ENCODE assay signal across 11 mouse cellular contexts in the genomic region with DNA sequence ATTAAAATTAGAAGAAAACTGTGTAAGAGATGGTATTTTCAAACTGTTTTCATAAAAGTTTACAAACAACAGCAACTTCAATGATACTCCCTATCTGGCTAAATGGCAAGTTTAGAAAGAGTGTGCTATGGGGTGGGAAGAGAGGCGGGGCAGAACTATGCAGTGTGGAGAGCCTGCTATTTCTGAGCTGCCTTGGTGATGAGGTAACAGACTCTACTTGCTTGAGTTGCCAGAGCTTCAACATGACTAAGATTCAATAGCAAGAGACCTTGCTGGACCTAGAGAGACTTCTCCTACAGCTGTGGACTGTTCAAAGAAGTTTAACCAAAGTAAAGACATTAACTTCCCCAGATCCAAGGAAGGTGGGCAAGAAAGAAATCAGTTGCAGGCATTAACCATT. TPM values are rescaled to one million over a fixed set of nuclear protein-coding genes. Genes with fewer than 3 reads are reported as not detected.
DNase-seq lines count a peak whose midpoint lies in the region; ATAC-seq and TF ChIP-seq lines count a peak whose summit lies in the region.
"Had no signal": no experiment of that assay in that cellular context is flagged by ENCODE, and none has a peak within 500 bp of the region (broad histone marks: within the 10 kb centered on the region; RNA-seq: fewer than 3 reads in every experiment).

No protein-coding gene starts in this region.

- DNase-seq in kidney, adult 2 months = no peak
- no peak for DNase-seq in kidney, postnatal 4 days
- DNase-seq in 3134 (ENCODE audit: extremely low read depth, insufficient read length, low spot score) = peak; percentile 15
- peak; percentile 75 for DNase-seq in heart, postnatal 0 days (ENCODE audit: low spot score)
- DNase-seq in ovary, postnatal 36 days (ENCODE audit: low spot score) = no peak
- no peak for DNase-seq in cerebellum, postnatal 4 days (ENCODE audit: low spot score in 2 of 2)
- DNase-seq: thymus, postnatal 14 days had no signal

- ATAC-seq in heart, postnatal 0 days (ENCODE audit: insufficient read depth, low read depth) = peak; percentile 72
- no peak for ATAC-seq in monocyte, adult 5-6 weeks (replicated peaks; ENCODE audit: insufficient number of reproducible peaks, low FRiP score, low TSS enrichment, poor library complexity, severe bottlenecking)

- TF ChIP-seq EP300 in heart, postnatal 0 days (IDR thresholded peaks at IDR 0.05; ENCODE audit: low read depth) = no peak

- no peak overlapping the region for H3K9ac ChIP-seq in heart, postnatal 0 days (replicated peaks; ENCODE audit: low read depth, low read length)
- H3K9ac ChIP-seq: limb, embryonic 13.5 days had no signal

- no peak overlapping the region for H3K4me3 ChIP-seq in kidney, adult 2 months (ENCODE audit: insufficient read depth, low read depth, low read length)
- H3K4me3 ChIP-seq in embryonic fibroblast, embryonic 13.5 days (ENCODE audit: insufficient read depth, low read length) = no peak overlapping the region
- H3K4me3 ChIP-seq in heart, postnatal 0 days (ENCODE audit: low read depth, low read length) = no peak overlapping the region
- H3K4me3 ChIP-seq: limb, embryonic 13.5 days had no signal

- no peaks in the 10 kb centered on the region for H3K27me3 ChIP-seq in kidney, adult 2 months (replicated peaks; ENCODE audit: control insufficient read depth, insufficient read depth, low read length)
- no peaks in the 10 kb centered on the region for H3K27me3 ChIP-seq in heart, postnatal 0 days (ENCODE audit: control insufficient read depth, insufficient read depth, low read length)
- H3K27me3 ChIP-seq: limb, embryonic 13.5 days had no signal

- no peaks in the 10 kb centered on the region for H3K9me3 ChIP-seq in heart, postnatal 0 days (replicated peaks; ENCODE audit: control insufficient read depth, low read length)
- H3K9me3 ChIP-seq: limb, embryonic 13.5 days had no signal

- WGBS in kidney, adult 2 months = 77% methylated on average over 1 of the region's 1 CpGs
- WGBS in heart, postnatal 0 days = 16% methylated on average over 1 of the region's 1 CpGs

- H3K4me1 ChIP-seq in kidney, adult 2 months (ENCODE audit: control insufficient read depth, insufficient read depth, low read length) = peaks cover 5% of the 10 kb centered on the region; the same call in 1 of the 2 replicates
- peaks cover 3% of the 10 kb centered on the region; the same call in 1 of the 2 replicates for H3K4me1 ChIP-seq in embryonic fibroblast, embryonic 13.5 days (ENCODE audit: control insufficient read depth, insufficient read depth, low read length)
- H3K4me1 ChIP-seq in heart, postnatal 0 days (ENCODE audit: control insufficient read depth, insufficient read depth) = peaks cover 17% of the 10 kb centered on the region

- no peak overlapping the region for H3K4me2 ChIP-seq in heart, postnatal 0 days (ENCODE audit: low read depth, low read length)
- H3K4me2 ChIP-seq: limb, embryonic 13.5 days had no signal

- no peak for TF ChIP-seq CTCF in kidney, adult 2 months (conservative IDR thresholded peaks at IDR 0.05; ENCODE audit: insufficient read depth, insufficient read length, low read depth, low read length)
- TF ChIP-seq CTCF in embryonic fibroblast, embryonic 13.5 days (IDR thresholded peaks at IDR 0.05; ENCODE audit: borderline replicate concordance, insufficient read depth, low read length) = no peak
- no peak for TF ChIP-seq CTCF in heart, postnatal 0 days (IDR thresholded peaks at IDR 0.05; ENCODE audit: low read depth)

- no peak for TF ChIP-seq POLR2A in kidney, adult 2 months (IDR thresholded peaks at IDR 0.05; ENCODE audit: low read depth, low read length)
- no peak for TF ChIP-seq POLR2A in embryonic fibroblast, embryonic 13.5 days (IDR thresholded peaks at IDR 0.05; ENCODE audit: low read depth, low read length)

- H3K36me3 ChIP-seq in kidney, adult 2 months (ENCODE audit: control insufficient read depth, insufficient read depth, low read length) = no peaks in the 10 kb centered on the region
- no peaks in the 10 kb centered on the region for H3K36me3 ChIP-seq in heart, postnatal 0 days (replicated peaks; ENCODE audit: control insufficient read depth, insufficient read depth, low read length)
- H3K36me3 ChIP-seq: limb, embryonic 13.5 days had no signal

- peak overlapping the region; percentile 58; the same call in 1 of the 2 replicates for H3K27ac ChIP-seq in kidney, adult 2 months (ENCODE audit: insufficient read depth, low read depth, low read length)
- H3K27ac ChIP-seq in embryonic fibroblast, embryonic 13.5 days (ENCODE audit: insufficient read depth, low read length) = peak overlapping the region; percentile 29; the same call in 1 of the 2 replicates
- peak overlapping the region; percentile 92 for H3K27ac ChIP-seq in heart, postnatal 0 days (ENCODE audit: low read depth)
- H3K27ac ChIP-seq: limb, embryonic 13.5 days; macrophage had no signal

RNA-seq across cellular contexts. Expression of a gene that starts 24.9 kb away (rescaled TPM):
- 25.4 and 30.6 TPM in 2 replicates for polyA plus RNA-seq in kidney, adult 2 months (2012; rRNA removed)
- polyA plus RNA-seq in embryonic fibroblast, embryonic 13.5 days (2011; ENCODE audit: insufficient read length, low read depth, missing spikeins) = 52.9 and 62.1 TPM in 2 replicates
- 17.5 and 27.9 TPM in 2 replicates for total RNA-seq in heart, postnatal 0 days (2014; rRNA removed; ENCODE audit: low replicate concordance)
- polyA plus RNA-seq in heart, postnatal 0 days (2015; fragmentation: Nextera tagmentation; extraction: Ambion mirVana) = 26.4 and 27.7 TPM in 2 replicates
- 25.8 to 45.1 TPM (median 36.1 TPM) in 3 replicates for total RNA-seq in monocyte, adult 5-6 weeks (2017)

Comparison
In these comparisons a context has a peak if more than half of its experiments do, and no peak if none do; other contexts are left out.
1. DNase-seq: peak in 3134 (single experiment) and heart, postnatal 0 days (single experiment); none in kidney, adult 2 months (single experiment), kidney, postnatal 4 days (0 of 2), ovary, postnatal 36 days (single experiment) and cerebellum, postnatal 4 days (0 of 2).
2. H3K27ac ChIP-seq: peak in every context shown above with its lines; median percentile 92 in heart, postnatal 0 days; 58 in kidney, adult 2 months; 29 in embryonic fibroblast, embryonic 13.5 days.